Mouse (Mus musculus): ENCODE data around the gene Lig3. TPM values are rescaled to one million over a fixed set of nuclear protein-coding genes. Genes with fewer than 3 reads are reported as not detected.

The Lig3 gene
- total RNA-seq, 2 experiments from 2014 or later = 18.2 to 21.5 TPM

Other genes with a start within 250 kb of the Lig3 start
- under 1 TPM; 0.54 to 0.70 TPM for gene Cct6b, start 16.8 kb upstream of the Lig3 start, total RNA-seq (2021)
- gene Zfp830, start 16.8 kb upstream of the Lig3 start, total RNA-seq (2021) = 10 to 100 TPM; 18.8 to 21.1 TPM
- 1 to 10 TPM; 5.8 to 7.5 TPM for gene Rffl, start 90.1 kb downstream of the Lig3 start, total RNA-seq (2021)
- 10 to 100 TPM; 10.3 to 11.8 TPM for gene Rad51d, start 109.5 kb downstream of the Lig3 start, total RNA-seq (2021)
- gene Fndc8, start 111.0 kb downstream of the Lig3 start, total RNA-seq (2021) = under 1 TPM in 1 of 2 experiments, not detected in 1; 0.13 TPM
- 10 to 100 TPM; 17.3 to 22.6 TPM for gene Nle1, start 127.3 kb downstream of the Lig3 start, total RNA-seq (2021)
- 10 to 100 TPM in 1 of 2 experiments, 1 to 10 TPM in 1; 6.5 to 10.7 TPM for gene Unc45b, start 129.4 kb downstream of the Lig3 start, total RNA-seq (2021)
- 10 to 100 TPM; 30.3 to 40.0 TPM for gene Slfn5, start 170.2 kb downstream of the Lig3 start, total RNA-seq (2021)
- gene Slfn9, start 210.7 kb downstream of the Lig3 start, total RNA-seq (2021) = 1 to 10 TPM; 2.8 to 5.2 TPM
- 1 to 10 TPM; 1.4 to 2.2 TPM for gene Slfn8, start 239.7 kb downstream of the Lig3 start, total RNA-seq (2021)

Measured in adrenal gland, adult 18-20 months (tissue).